Mouse (Mus musculus): ENCODE data around the gene Cnmd.
A peak's percentile ranks its signal among the peaks of the same experiment; 100 is the strongest.

Gene Cnmd

GRCm38 (mm10) chr14:79645378-79645777 lies 16.6 kb downstream of the Cnmd start:
- DNase-seq (ENCODE audit: low spot score in 2 of 2), result no peak

DNA sequence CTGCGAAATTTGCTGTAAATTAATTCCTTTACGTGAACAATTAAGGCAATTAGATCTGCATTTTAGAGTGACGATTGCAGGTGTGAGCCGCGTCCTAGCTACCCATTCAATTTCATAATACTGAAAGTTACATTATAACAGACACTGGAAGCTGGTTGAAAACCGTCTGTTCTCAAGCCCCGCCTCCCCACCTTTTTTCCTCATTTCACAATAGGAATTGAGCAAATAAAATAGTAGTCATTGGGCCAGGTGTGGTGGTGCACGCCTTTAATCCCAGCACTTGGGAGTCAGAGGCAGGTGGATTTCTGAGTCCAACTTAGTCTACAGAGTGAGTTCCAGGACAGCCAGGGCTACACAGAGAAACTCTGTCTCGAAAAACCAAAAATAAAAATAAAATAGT lies 19.9 kb downstream of the Cnmd start:
- DNase-seq (ENCODE audit: low spot score in 2 of 2), result no peak

DNA sequence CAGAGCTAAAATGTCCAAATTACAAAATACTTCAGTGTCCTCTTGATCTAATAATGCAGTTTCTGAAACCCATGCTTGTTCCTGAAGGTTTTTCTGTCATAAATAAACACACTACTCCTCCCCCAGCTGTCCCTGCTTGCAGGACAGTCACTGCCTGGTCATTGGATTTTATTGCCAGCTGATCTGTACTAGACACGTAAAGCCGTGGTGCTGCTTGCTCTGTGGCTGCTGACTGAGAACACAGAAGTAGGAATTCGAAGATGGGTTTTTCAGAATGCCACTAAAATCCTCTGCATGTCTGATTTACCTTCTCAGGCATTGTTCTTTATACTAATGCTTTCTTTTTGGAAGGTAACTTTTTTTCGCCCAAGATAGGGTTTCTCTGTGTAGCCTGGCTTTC lies 25.2 kb downstream of the Cnmd start:
- no peak for DNase-seq (ENCODE audit: low spot score in 2 of 2)

DNA sequence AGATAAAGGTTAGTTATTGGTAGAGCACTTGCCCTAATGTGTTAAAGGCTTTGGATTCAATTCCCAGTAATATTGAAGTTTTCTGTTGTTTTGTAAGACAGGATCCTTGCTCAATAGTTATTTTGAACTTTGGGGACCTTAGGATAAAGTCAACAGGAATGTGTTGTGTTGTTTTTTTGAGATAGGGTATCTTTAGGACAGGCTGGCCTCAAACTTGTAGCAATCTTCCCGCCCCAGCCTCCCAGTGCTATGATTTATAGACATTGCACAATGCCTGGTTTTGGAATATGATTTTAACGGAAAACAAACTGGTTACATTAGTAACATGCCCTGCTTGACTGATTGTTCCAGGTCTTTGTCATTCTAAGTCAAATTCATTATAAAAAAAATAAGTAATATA lies 28.8 kb downstream of the Cnmd start:
- peak in 1 of 2 experiments; percentile 19 for DNase-seq (ENCODE audit: low spot score in 2 of 2)

- no peak for DNase-seq (ENCODE audit: low spot score in 2 of 2)
These were observed 29.6 kb downstream of the Cnmd start for GRCm38 (mm10) chr14:79632330-79632729.

DNA sequence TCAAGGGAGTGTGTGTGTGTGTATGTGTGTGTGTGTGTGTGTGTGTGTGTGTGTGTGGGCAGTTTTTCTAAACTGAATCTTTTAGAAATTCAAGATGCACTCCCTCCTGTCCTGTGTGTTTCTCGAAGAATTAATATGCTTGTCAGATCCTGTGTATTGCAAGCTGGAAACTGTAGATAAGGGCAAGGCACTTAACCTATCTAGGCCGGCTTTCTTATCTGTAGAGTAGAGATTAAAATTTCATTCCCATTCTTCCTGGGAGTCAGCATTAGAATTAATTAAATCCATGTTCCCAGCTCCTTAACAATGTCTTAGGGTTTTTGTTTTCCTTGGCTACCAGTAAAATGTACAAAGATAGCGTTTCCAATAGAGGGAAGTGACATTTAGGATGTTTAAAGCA lies 40.8 kb downstream of the Cnmd start:
- DNase-seq (ENCODE audit: low spot score in 2 of 2), result no peak

DNA sequence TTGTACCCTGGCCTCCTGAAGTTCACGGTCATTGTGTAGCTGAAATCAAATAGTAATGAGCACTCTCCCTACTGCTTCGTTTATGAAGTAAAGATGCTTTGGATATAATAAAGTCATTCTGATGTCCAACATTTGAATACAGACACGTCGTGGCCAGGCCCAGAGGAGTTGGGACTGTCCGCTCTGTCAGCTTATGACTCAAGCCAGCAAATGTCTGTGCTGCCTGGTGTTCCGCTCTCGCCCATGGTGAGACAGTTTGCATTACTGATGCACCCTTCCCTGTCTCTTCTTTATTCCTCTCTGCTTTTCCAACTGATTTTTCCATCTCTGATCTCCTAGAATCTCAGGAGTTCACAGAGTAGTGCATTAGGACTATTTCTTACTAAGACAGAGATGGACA lies 42.2 kb downstream of the Cnmd start:
- no peak for DNase-seq (ENCODE audit: low spot score in 2 of 2)

GRCm38 (mm10) chr14:79617121-79617828 lies 44.7 kb downstream of the Cnmd start:
- DNase-seq (ENCODE audit: low spot score in 2 of 2), result no peak

DNA sequence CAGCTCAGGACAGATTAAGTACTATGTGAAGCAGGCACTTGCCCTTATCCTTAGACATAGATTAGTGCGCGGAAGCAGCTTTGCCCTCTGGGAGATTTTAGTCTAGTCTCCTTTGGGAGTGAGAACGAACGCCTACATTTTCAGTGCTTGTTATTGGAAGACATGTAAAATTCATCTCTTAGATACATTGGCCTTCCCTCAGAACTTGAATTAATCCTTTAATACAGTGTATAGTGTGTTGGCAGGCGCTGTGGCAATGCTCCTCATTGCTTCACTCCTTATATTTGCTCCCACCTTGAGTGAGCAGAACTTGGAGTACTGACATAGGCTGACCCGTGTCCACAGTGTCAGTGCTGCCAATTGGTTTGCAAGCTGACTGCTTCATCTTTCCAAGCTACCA lies 53.7 kb downstream of the Cnmd start:
- DNase-seq (ENCODE audit: low spot score in 2 of 2), result no peak

- no peak for DNase-seq (ENCODE audit: low spot score in 2 of 2)
These were observed 54.6 kb downstream of the Cnmd start for GRCm38 (mm10) chr14:79607352-79607751.

- no peak for DNase-seq (ENCODE audit: low spot score in 2 of 2)
These were observed 55.1 kb downstream of the Cnmd start for GRCm38 (mm10) chr14:79606867-79607266.

- no peak for DNase-seq (ENCODE audit: low spot score in 2 of 2)
These were observed 55.6 kb downstream of the Cnmd start for GRCm38 (mm10) chr14:79606392-79606791.

- no peak for DNase-seq (ENCODE audit: low spot score in 2 of 2)
These were observed 56.1 kb downstream of the Cnmd start for GRCm38 (mm10) chr14:79605881-79606280.

- peak in 1 of 2 experiments; percentile 20 for DNase-seq (ENCODE audit: low spot score in 2 of 2)
These were observed 65.4 kb downstream of the Cnmd start for GRCm38 (mm10) chr14:79596602-79597001.

DNA sequence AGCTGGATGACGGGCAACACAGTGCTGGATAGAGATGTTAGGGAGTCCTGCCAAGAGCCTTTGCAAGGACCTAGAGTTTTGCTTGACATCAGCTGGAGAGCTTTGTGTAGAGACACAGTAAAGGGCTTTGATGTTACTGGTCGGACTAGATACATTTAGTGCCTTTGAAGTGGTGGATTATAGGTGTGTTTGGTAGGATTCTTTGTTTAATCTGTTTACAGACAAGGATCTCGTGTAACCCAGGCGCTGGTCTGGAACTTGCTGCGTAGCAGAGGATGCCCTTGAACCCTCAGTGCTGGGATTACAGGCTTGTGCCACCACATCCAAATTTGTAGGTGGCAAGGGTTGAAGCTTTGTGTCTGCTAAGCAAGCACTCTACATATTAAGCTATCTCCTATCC lies 67.9 kb downstream of the Cnmd start:
- DNase-seq (ENCODE audit: low spot score in 2 of 2), result no peak

DNA sequence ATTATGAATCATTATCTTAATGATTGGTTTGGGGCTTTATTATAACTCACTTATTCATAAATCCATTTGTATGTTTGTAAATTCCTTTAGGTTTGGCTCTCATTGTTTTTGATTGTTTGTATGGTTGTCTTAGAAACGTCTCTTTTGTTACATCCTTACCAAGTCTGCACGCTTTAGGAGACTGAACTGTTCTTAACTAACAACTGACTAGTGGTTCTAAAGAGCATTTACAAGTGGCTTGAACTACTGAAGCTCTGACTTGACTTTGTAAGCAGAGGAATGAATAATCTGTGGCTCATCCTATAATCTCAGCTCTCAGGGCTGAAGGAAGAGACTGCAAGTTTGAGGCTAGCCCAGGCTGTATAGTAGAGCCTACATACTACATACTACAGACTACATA lies 70.4 kb downstream of the Cnmd start:
- DNase-seq (ENCODE audit: low spot score in 2 of 2), result no peak

GRCm38 (mm10) chr14:79590916-79591315 lies 71.1 kb downstream of the Cnmd start:
- no peak for DNase-seq (ENCODE audit: low spot score in 2 of 2)

GRCm38 (mm10) chr14:79589401-79589800 lies 72.6 kb downstream of the Cnmd start:
- DNase-seq (ENCODE audit: low spot score in 2 of 2), result no peak

- DNase-seq (ENCODE audit: low spot score in 2 of 2), result no peak
These were observed 73.4 kb downstream of the Cnmd start for GRCm38 (mm10) chr14:79588534-79588951.

- DNase-seq (ENCODE audit: low spot score in 2 of 2), result no peak
These were observed 74.1 kb downstream of the Cnmd start for GRCm38 (mm10) chr14:79587852-79588229.
